24 mouse cellular contexts compared by ENCODE assay signal in the genomic region with DNA sequence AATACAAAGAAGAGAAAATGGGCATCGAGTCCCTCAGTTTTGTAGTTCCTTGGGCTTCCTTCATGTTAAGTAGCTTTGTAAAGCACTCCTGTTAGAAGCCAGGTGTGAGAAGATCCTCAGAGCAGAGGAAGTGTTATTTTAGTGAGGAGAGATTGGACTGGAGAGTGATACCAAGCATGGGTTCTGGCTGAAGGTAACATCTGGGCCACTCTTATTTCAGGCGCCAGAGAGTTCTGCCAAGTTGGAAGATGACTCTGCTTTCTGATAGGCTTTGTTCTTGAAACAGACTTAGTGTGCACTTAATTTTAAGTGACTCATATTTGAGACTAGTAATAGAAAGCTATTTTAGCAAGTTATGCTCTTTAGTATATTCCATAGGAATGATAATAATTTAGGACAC. TPM values are rescaled to one million over a fixed set of nuclear protein-coding genes. Genes with fewer than 3 reads are reported as not detected.
A peak's percentile ranks its signal among the peaks of the same experiment; 100 is the strongest.
DNase-seq lines count a peak whose midpoint lies in the region.
"Had no signal": no experiment of that assay in that cellular context is flagged by ENCODE, and none has a peak within 500 bp of the region (broad histone marks: within the 10 kb centered on the region; RNA-seq: fewer than 3 reads in every experiment).

No protein-coding gene starts in this region.

- DNase-seq in adrenal gland, adult 2 months = peak; percentile 27
- DNase-seq in adrenal gland, adult 18-20 months (ENCODE audit: low spot score in 2 of 2) = no peak
- peak; percentile 12 for DNase-seq in gastrocnemius, adult 18-20 months (ENCODE audit: low spot score)
- no peak for DNase-seq in gastrocnemius, postnatal 36 days
- DNase-seq in heart, adult 9 months (ENCODE audit: low spot score in 2 of 2) = peak; percentile 23 to 27
- DNase-seq in heart, adult 11 months = no peak
- DNase-seq in limb, embryonic 10.5 days (ENCODE audit: low spot score) = no peak
- no peak for DNase-seq in embryo, embryonic 9.5 days (ENCODE audit: extremely low spot score)
- DNase-seq: adrenal gland, postnatal 10 days; B cell, adult 2 months; cerebellum, adult 18-20 months; cerebellum, adult 9-10 months; cerebellum, postnatal 14 days; gastrocnemius, postnatal 10 days; kidney, adult 2 months had no signal

- no peaks in the 10 kb centered on the region for H3K27me3 ChIP-seq in limb, embryonic 10.5 days (ENCODE audit: low read depth, poor library complexity, severe bottlenecking)
- H3K27me3 ChIP-seq: CH12.LX; embryonic facial prominence, embryonic 13.5 days; forebrain, embryonic 13.5 days; heart, embryonic 13.5 days; hindbrain, embryonic 12.5 days; hindbrain, embryonic 15.5 days had no signal

- intact Hi-C loops in gastrocnemius, postnatal 36 days (cut with DNase I) = no loop called here

- WGBS in limb, embryonic 10.5 days = 88% methylated on average over 2 of the region's 2 CpGs

- H3K4me1 ChIP-seq in limb, embryonic 10.5 days = no peaks in the 10 kb centered on the region
- H3K4me1 ChIP-seq: embryonic facial prominence, embryonic 13.5 days; forebrain, embryonic 10.5 days; forebrain, embryonic 13.5 days; heart, embryonic 13.5 days; hindbrain, embryonic 12.5 days; hindbrain, embryonic 15.5 days had no signal

- H3K4me3 ChIP-seq in limb, embryonic 10.5 days = no peak overlapping the region
- H3K4me3 ChIP-seq: embryonic facial prominence, embryonic 13.5 days; forebrain, embryonic 10.5 days; forebrain, embryonic 13.5 days; heart, adult 2 months; heart, embryonic 13.5 days; hindbrain, embryonic 12.5 days; hindbrain, embryonic 15.5 days had no signal

- no peak overlapping the region for H3K27ac ChIP-seq in limb, embryonic 10.5 days
- H3K27ac ChIP-seq: embryonic facial prominence, embryonic 13.5 days; forebrain, embryonic 10.5 days; forebrain, embryonic 13.5 days; heart, adult 2 months; heart, embryonic 13.5 days; hindbrain, embryonic 12.5 days; hindbrain, embryonic 15.5 days had no signal

- no peaks in the 10 kb centered on the region for H3K9me3 ChIP-seq in limb, embryonic 10.5 days (replicated peaks)
- H3K9me3 ChIP-seq: embryonic facial prominence, embryonic 13.5 days; forebrain, embryonic 10.5 days; forebrain, embryonic 13.5 days; G1E; heart, embryonic 13.5 days; hindbrain, embryonic 12.5 days; hindbrain, embryonic 15.5 days had no signal

- no peaks in the 10 kb centered on the region for H3K36me3 ChIP-seq in limb, embryonic 10.5 days
- H3K36me3 ChIP-seq: G1E had no signal

RNA-seq across cellular contexts. Expression of gene Rnf13, which starts 41.1 kb away (rescaled TPM):
- 100 to 1,000 TPM; 100 to 141 TPM for total RNA-seq in adrenal gland, adult 2 months (2021)
- 24.7 and 42.7 TPM in 2 replicates for polyA plus RNA-seq in adrenal gland, adult 2 months (2012; rRNA removed)
- total RNA-seq in adrenal gland, adult 18-20 months (2021) = 100 to 1,000 TPM in 1 of 2 experiments, 10 to 100 TPM in 1; 91.7 to 108 TPM
- total RNA-seq in gastrocnemius, adult 18-20 months (2021) = 10 to 100 TPM; 34.8 to 41.5 TPM
- 10 to 100 TPM; 28.3 to 32.9 TPM for total RNA-seq in gastrocnemius, postnatal 36 days (2021)
- 34.5 and 42.0 TPM in 2 replicates for polyA plus RNA-seq in limb, embryonic 10.5 days (2016; fragmentation: Nextera tagmentation; extraction: Ambion mirVana)

Comparison
In these comparisons a context has a peak if more than half of its experiments do, and no peak if none do; other contexts are left out.
1. DNase-seq: peak in adrenal gland, adult 2 months (single experiment), gastrocnemius, adult 18-20 months (single experiment) and heart, adult 9 months (2 of 2); none in adrenal gland, adult 18-20 months (0 of 2), gastrocnemius, postnatal 36 days (0 of 2), heart, adult 11 months (single experiment), limb, embryonic 10.5 days (single experiment) and embryo, embryonic 9.5 days (single experiment).